Mouse (Mus musculus) activated CD4-positive, CD25-positive, alpha-beta regulatory T cell, adult 4 months (primary cell): Measurements from ENCODE around the gene Rabif. TPM values are rescaled to one million over a fixed set of nuclear protein-coding genes. Genes with fewer than 3 reads are reported as not detected.
A peak's percentile ranks its signal among the peaks of the same experiment; 100 is the strongest.
"Not testable (repeated sequence)": the region's sequence is repeated elsewhere in the genome, so short reads cannot be mapped to it uniquely, and the experiment has no call there.

Experiments used
- ATAC-seq: one replicate; pipeline ENCODE4 v1.8.0; 2017
- polyA plus RNA-seq, 2 experiments: library from polyadenylated mRNA; unstranded; fragments of 100-300 nt; shearing (Covaris generic); gene quantifications; one replicate each; pipeline ENCODE4 v1.2.1; 2017

Rabif gene
- polyA plus RNA-seq, 2 experiments from 2014 or later: 34.2 to 42.6 TPM

DNA sequence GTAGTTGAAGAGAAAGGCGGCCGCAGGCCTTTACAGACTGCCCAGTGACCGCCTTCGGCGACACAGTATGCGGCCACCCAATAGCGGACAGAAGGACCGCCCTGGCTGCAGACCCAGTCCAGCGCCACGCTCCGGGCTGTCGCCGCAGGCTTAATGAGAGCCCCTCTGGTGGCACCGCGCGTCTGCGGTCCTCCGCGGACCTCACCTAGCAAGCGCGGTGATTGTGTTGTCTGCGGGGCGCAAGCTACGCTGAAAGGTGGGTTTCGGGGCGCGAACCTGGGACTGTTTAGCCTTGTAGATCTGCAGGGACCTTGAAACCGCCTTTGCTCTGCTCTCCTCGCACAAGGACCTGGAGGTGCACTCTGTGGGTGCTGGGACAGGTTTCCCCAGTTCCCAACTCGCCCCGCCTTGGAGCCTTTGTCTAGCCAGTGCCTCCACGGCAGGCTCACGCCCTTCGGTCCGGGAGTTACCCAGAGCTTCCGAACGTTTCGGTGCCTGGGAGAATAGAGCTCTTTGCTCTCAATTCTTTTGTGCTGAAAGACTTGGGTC is 18.9 kb downstream of the Rabif start:
- no peak for ATAC-seq

DNA sequence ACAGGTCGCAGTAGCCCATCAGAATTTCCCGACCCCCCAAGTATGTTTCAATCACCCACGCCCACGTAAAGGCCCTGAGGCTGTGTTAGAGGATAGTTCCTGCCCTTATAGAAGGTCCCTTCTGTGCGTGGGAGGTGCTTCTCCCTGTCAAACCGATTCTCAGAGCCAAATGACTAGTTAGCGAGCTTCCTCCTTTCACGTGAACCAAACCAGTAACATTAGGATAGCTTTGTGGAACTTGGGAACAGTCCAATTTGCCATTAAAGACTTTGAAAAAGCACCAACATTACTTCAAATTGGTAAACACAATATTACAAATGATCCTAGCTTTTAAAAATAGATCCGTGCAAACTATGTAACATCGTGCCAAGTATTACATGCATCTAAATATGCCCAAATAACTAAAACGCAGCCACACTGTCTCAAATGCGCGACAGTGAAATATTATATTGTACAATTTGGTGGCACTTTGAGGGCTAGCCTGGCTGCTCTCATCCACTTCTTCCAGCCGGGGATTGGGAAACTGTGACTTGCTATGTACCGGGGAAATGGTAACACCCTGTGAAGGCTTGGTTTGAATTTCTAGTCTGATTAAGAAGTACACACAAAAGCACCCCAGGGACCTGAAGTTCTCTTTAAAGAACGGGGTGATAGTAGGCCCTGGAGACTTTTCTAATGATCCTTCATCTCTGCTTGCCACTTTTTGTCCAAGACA is 19.6 kb downstream of the Rabif start:
- ATAC-seq: no peak

DNA sequence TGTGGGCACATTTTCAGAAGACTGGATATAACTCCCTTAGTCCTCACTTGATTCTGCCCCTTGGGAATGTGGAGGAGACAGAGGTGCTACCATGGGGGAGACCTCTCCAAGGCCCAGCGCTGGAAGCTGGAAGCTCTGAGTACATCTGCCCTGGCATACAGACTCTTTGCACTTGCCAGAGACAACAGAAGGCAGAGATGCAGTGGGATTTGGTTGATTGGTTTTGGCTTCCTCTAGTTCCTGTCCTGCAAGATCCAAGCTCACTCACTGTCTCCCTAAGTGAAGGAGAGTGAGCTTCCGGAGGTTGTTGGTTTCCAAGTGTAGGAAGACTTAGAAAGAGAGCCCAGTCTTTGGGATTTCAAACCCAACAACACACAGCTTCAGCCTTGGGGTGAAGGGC is 21.4 kb downstream of the Rabif start:
- ATAC-seq: no peak

DNA sequence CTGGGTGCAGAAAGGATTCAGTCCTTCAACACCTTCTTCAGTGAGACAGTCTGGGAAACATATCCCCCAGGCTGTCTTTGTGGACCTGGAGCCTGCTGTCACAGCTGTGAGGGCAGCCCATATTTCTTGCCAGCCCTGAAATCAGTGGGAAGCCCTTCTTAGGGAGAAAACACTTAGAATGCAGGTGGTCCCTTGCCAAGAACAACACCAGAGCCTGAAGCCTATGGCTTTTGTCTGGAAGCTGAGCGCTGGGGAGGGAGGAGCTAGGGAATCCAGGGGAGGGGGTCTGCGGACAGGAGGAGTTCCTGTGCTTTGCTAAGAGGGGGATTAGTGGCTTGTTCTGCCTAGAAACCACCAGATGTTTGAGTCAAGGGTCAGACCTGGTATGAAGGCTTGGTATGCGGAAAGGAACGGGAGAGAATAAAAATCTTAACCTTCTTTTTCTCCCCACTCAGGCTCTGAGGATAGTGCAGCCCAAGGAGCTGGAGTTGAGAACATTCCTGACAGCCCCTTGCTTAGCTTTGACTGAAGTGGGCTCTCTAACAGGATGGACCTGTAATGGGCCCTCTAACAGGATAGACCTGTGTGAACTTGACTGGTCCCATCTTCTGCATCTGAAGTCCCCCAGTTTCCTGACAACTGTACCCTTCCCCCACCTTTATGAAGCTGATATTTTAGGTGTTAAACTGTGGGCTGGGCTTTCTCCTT is 22.2 kb downstream of the Rabif start:
- ATAC-seq: no peak

DNA sequence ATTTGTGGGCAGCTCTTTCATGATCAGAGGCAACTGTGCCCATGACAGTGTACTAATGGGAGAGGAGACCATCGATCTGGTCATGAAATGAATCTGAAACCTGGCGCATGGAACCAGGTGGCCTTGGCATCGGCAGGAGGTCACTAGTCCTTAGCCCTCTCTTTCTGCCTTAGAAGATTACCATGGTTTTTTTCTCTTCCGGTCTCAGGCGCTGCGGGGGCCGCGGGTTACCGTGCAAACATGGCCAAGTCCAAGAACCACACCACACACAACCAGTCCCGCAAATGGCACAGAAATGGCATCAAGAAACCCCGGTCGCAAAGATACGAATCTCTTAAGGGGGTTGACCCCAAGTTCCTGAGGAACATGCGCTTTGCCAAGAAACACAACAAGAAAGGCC is 23.4 kb downstream of the Rabif start:
- not testable (repeated sequence) for ATAC-seq

DNA sequence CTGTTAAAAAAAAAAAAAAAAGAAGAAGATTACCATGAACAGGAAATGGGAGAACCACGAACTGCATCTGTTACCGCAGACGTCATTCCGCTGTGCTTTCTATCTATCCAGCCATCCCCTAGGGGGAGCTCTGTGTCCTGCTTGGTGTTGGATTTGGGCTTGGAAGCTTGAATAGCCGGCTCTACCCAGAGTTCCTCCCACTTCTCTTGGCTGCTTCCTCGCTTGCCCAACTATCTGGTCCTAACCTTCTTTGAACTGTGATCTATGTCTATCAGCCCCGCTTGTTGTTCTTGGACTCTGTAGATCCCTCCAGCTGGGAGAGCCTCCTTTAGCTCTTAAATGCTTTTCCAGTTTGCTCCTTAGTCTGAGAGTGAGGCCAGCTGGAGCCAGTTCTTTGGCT is 24.2 kb downstream of the Rabif start:
- peak; percentile 85 for ATAC-seq

DNA sequence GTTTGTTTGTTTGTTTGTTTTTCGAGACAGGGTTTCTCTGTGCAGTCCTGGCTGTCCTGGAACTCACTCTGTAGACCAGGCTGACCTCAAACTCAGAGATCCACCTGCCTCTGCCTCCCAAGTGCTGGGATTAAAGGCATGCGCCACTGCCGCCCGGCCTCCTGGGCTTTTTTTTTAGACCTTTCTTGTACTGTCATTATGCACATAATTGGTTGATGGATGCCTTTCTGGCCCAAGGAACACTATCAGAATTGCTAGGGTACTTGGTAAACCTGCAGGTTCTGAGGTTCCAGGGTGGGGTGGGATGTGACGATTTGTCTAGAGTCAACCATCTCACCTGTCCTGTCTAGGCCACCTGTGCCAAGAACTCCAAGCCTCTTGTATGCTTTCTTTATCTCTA is 24.8 kb downstream of the Rabif start:
- not testable (repeated sequence) for ATAC-seq

DNA sequence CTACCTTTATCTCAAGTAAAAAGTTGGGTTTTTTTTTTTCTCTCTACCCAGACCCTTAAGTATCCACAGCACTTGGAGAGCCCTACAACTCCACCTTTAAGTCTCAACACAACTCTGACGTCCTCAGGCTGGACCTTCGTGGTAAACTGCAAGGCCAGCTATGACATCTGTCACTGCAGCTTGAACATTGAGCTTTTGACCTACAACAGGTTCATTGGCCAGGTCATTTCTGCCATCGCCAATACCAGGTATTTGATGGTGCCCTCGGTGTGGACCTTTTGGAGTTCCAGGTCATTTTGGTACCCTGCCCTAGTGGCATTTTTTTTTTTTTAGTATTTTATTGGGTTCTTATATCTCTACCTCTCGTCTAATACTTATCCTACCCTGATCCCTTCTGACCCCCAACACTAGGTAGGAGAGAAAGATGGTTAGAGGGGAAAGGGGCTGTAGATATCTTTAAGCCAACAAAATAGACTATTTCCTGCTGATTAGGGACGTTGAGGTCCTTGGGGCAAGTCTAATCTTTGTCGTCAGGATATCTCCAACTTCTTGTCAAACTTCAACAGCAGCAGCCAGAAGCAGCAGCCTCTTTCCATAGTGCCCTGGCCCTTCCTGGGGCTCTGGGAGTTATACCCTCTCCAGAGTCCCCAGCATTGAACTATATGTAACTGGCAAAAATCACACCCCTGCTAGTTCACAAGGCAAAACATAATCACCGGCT is 25.7 kb downstream of the Rabif start:
- ATAC-seq: no peak

DNA sequence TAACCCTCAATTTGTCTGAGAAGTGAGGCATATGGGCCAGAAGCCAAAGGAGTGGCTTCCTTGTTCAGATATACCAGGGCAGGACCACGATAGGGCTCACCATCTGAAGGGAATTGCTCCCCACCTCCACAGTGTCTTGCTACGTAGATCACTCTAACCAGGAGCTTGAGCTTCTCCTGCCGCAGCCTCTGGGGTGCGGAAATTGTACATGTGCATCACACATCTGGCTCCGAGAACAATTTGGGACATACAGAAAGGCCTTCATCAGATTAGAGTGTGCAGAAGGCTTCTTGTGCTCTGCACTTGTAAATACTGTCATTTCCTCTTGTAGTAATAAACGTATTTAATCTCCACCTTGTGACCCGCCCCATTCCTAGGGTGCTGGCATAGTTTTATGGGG is 26.7 kb downstream of the Rabif start:
- no peak for ATAC-seq

DNA sequence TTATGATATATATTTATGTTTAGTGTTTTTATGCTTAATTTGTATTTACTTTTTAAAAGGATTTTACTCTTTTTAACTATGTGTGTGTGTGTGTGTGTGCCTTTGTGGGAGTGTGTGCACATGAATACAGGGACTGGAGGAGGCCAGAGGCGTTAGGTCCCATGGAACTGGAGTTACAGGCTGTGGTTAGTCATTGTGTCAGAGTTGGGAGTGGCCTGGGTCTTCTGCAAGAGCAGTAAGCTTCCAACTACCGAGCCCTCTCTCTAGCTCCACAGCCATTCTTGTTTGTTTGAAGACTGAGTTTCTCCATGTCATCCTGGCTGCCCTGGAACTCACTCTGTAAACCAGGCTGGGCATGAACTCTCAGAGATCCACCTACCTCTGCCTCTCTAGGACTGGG is 27.9 kb downstream of the Rabif start:
- ATAC-seq: no peak

DNA sequence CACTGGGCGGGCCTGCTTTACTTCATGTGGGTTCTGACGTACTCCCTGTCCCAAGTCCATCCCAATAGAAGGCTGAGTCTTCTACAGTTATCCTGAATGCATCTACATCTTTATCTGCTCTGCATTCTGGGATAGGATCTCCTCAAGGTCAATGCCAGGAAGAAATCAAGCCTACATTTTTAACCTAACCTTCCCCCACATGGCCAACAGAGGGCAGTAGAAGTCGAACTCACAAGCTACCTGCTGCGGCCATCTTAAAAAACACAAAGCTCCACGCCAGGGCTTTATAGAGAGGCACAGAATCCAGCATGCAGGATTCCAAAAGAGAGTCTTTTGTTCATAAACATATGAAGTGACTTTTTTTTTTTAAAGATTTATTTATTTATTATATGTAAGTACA is 30.0 kb downstream of the Rabif start:
- ATAC-seq: peak; percentile 59

DNA sequence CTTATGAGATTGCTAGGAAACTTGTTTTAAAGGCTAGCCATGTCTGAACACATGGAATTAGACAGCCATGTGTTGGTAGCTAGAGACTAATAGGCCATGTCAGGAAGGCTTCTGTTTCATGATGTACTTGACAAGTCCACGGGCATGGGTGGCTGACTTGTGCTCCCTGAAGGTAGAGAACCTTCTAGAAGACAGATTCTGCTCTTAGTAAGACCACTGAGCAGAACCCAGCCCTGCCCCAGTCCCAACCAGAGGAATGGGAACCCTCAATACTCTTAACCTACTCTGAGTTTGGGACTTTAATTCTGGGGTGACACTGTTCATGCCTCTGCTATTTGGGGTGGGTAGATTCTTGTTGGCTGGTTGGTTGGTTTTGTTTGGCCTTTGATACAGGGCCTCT is 30.6 kb downstream of the Rabif start:
- no peak for ATAC-seq

DNA sequence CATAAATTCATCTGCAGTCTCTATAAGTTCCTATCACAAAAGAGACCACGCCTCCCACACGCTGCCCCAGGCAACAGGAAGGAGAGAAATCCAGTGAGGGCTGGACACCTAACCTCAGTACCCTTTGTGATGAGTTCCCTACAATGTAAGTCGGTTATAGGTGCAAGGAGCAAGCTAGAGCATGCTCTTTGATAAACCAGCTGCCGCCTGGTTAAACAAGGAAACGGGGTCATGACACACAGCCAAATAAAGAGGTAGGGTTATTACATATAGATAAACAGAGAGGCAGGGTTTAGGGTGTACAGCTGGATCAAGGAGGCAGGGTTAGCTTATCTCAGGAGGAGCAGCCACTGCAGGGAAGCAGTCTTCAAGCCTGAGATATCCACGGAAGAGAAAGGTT is 32.3 kb downstream of the Rabif start:
- no peak for ATAC-seq

DNA sequence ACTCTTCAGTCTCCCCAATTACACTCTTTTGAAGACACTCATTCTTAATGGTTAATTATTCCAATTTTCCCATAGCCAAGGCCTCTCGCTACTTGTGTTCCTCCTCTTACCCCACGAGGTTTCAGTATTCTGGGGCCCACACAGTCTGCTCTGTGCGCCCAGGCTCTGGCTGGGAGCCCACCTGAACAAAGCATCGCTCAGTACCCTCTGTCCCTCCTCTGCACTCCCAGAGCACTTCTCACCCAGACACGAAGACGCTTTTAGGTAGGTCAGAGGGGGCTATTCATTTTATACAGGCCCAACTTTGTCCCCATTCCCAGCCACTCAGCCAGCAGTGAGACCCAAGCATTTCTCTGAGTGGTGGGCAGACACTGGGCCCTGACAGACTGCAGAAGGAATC is 36.2 kb downstream of the Rabif start:
- no peak for ATAC-seq

DNA sequence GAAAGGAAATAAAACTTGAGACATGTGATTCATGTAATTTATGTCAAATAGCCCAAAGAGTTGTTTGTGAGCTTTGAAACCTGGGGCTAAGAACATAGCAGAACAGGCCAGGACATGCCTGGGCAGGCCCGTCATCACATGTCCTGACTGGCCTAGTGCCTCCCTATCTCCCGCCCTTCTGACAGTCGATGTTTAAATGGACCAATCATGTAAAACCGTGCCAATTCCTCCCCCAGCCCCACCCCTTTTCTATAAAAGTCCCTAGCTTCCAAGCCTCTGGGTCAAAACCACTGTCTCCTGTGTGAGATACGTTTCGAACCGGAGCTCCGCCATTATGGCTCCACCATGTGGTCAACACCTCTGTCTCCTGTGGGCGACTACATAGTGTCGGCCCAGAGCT is 39.3 kb downstream of the Rabif start:
- not testable (repeated sequence) for ATAC-seq

DNA sequence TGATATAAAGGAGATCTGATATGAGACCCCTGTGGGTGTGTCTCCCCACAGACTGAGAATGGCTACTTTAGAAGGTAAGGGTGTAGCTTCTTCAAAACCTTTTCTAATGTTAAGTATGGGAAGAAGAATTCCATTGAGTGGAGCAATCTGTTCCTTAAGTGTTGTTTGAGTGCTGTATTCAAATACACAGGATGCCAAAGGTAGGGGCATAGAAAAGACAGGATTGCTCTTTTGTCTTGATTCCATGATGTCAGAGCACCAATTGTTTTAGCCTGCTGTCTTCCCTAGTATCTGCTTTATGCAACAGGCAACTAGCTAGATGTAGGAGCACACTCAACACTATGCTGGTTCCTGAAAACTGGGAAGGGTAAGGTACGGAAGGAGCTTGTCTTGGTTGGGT is 40.6 kb downstream of the Rabif start:
- ATAC-seq: no peak

DNA sequence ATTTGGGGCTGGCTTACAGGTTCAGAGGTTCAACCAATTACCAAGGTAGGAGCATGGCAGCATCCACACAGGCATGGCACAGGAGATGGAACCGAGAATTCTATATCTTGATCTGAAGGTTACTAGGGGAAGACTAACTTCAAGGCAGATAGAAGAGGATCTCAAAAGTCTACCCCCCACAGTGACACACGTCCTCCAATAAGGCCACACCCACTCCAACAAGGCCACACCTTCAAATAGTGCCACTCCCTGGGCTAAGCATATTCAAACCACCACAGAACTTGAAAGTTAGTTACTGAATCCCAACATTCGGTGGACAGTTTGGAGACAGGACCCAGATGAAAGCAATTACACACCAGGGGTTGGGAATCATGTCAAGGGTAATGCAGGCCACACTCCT is 41.1 kb downstream of the Rabif start:
- no peak for ATAC-seq

DNA sequence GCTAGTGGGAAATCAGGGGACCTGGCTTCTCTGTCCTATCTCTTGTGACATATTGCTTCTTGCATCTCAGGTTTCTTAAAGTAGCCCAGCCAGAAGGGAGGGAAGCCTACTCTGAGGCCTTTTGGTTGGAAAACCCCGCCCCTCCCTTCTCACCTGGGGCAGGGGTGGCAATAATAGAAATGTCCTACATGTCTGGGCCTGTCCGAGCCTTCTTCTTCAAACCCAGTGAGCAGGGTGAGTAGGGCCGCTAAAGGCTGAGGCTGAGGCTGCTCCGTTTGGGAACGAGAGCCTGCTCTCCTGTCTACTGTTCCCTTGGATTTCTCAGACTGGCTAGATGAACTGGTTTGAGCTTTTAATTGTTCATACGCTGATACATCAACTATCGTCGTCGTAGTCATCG is 46.2 kb downstream of the Rabif start:
- ATAC-seq: no peak

DNA sequence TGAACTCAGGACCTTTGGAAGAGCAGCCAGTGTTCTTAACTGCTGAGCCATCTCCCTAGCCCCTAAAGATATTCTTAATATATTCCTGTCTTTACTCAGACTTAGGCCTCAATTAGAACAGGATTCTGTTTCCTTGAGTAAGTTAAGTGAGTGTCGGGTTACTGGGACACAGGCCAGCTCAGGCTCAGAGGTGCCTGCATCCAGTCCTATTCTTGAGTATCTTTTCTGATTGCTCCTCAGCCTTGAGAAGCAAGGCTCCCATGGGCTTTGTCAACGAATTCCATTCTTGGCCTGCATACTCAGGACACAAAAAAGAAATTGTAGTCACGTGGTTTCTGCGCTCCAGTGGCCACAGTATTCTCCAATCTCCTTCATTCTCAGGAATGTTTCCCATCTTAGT is 53.8 kb downstream of the Rabif start:
- no peak for ATAC-seq

DNA sequence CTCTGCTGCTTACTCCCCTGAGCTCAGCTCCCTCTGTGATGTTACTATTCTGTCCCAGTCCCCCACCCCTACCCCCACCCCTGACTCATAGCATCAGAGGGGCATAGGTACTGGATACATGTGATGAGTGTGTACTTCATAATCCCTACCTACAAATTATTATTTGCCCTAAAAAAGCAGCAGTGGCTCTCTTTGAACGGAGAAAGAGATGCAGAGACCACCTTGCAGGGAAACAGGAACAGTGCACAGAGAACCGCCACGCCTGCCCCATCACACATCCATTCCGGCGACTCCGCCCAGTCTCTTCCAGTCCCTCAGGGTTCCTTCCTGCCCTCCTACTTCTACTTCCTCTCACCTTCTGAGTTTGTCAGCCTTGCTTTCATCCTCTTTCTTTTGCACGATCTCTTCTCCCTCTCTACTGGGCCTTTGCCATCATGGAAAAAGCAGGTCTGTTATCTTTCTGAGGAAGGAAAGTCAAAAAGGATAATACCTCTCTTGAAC is 55.2 kb downstream of the Rabif start, which contains the start of gene Mgat4e:
Gene Mgat4e, minus strand, starts transcription at position 51 of the 501 bp plus-strand sequence.
- ATAC-seq: no peak

DNA sequence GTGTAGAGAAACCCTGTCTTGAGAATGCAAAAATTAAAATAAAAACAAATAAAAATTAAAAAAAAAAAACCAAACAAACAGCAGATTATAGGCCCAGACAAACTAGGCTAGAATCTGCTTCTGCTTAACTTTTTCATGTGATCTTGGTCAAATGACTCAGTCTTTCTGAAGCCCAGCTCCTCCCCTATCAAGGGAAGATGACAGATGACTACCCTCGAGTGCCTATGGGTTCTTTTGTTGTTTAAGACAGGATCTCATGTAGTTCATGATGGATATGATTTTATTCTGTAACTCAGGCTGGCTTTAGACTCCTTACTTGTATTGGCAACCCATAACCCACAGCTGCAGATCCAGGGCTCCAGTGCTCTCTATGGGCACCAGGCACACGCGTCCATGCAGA is 57.4 kb downstream of the Rabif start:
- no peak for ATAC-seq

DNA sequence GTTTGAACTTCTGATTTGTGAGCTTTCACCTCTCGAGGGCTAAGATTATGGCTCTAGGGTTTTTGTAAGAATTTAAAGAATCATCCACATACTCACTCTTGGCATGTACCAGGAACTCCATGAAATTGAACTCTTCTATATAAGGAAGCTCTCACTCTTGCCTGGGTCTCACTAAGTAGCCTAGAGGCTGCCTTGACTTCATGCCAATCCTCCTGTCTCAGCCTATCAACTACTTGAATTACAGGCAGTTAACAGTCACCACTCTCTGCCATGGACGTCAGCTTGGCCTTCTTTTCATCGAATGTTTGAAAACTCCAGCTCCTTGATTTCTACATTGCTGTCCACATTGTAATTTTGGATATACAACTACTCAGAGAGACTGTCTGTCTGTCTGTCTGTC is 57.9 kb downstream of the Rabif start:
- ATAC-seq: no peak

DNA sequence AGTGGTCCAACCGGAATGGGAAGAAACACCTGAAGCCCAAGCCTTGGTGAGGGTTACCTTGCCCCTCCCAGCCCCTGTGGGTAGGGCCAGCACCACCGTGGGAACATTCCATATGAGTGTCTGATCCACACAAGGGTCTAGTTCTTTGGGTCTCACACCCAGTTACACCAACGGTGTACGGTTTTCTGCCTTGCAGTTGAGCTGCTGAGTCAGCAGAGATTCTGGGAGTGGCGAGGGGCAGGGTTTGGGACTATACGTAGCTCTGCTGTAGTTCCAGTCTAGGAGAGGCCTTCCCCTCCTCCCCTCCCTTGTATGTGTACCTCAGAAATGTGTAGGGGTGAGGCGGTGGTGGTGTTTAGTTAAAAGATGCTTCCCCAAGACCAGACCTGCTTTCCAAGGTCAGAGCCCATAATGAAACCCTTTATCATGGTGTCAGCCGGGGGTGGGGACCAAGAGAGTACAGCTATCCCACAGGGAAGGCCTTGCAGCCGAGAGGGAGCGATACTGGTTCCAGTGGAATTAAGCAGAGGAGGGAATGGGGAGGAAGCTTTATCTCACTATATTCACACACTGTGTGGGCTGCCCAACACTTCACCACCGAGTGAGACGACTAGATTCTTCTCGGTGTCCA is 60.9 kb downstream of the Rabif start:
- no peak for ATAC-seq
